Mouse (Mus musculus): ENCODE data around the gene Smpd1. TPM values are rescaled to one million over a fixed set of nuclear protein-coding genes. Genes with fewer than 3 reads are reported as not detected.

Smpd1 gene
- polyA plus RNA-seq, 1 experiment from 2014 or later, result 39.9 TPM

DNA sequence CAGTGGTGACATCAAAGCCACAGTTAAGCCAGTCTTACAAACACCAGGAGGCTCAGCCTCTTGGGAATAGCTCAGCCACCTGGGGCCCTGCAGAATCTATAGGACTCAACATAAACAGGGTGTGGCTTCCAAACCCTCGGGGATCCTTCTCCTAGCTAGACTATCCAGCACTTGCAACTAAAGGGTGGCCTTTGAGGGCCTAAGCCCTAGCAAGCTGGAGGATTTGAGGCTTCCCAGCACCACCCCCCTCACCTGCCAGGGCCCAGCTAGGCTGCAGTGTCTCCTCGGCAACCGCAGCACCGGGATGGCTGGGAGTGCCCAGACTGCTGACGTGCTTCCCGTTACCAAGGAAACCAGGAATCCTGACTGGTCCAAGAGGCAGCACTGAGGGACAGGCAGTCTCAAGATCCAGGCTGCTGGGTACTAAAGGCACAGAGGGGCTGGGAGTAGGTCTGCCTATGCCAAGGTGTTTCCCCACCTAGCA lies 14.9 kb downstream of the Smpd1 start:
- 6% methylated on average over 6 of the region's 6 CpGs for WGBS
- Histone ChIP-seq H3K36me3 (peaks cover 48% of the 10 kb centered on the region), H3K27ac (no peak overlapping the region), H3K4me1 (peaks cover 34% of the 10 kb centered on the region), H3K4me3 (no peak overlapping the region), H3K9me3 (no peaks in the 10 kb centered on the region), H3K27me3 (ENCODE audit: insufficient read depth, poor library complexity, severe bottlenecking) (no peaks in the 10 kb centered on the region)
- DNase-seq (ENCODE audit: low spot score), result no peak

DNA sequence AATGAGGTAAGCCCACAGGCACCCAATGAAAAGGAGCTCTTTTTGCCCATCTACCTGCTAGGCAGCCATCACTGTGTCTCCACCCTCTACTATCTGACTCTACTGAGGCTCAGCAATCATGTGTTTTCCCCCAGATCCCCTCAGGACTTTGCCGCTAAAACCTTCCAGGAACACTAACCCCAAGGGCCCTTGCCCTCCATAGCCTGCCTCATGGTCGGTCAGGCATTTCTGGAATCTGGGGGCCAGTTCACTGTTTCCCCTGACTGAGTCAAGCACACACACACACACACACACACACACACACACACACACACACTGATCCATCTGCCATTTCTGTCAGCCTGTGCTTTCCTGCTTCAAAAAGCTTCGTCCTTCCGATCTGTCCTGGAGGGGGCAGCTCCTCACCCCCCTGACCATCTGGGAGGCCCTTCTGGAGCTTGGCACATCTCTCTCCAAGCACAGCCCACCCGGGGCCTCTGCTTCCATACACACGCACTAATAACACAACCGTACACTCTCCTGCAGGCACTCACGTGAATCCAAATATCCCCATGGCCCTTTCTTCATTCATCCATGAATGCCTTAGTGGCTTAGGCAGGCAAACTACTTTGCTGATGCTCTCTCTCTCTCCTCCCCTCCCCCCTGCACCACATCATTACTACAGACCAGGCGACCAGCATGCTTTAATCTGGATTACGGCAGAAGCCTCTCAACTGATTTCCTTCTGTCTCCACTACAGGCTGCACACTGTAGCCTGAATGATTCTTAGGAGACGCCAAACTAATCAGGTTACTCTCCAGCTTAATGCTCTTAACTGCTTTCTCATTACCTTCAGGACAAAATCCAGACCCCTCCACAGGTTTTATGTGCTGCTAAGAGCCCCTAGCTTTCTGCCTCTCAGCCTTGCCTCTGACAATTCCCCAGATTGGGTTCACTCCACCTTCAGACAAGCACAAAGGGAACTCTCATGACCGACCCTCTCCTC lies 15.6 kb downstream of the Smpd1 start:
- 30% methylated on average over 12 of the region's 12 CpGs for WGBS

DNA sequence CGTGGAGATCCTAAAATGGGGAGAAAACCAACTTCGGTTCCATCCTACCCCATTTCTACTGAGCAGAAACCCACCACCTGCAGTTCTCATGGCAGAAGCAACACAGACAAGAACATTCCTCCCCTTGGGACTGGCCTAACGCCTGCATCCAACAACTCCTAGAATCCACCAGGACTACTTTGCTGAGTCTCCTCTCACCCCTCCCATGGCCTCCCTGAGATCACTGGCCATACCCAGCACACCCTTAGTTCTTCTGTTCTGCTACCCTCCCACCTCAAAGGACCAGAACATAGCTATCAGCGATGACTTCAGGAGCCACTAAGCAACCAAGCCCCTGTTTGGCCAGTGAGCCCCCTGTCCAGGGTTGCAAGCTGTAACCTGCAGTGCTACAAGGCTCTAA lies 16.6 kb downstream of the Smpd1 start:
- DNase-seq (ENCODE audit: low spot score), result no peak
- peaks cover 39% of the 10 kb centered on the region for H3K36me3 ChIP-seq
- WGBS, result 71% methylated on average over 4 of the region's 4 CpGs
- H3K27ac ChIP-seq, result no peak overlapping the region
- H3K4me1 ChIP-seq, result peaks cover 34% of the 10 kb centered on the region
- H3K4me3 ChIP-seq, result no peak overlapping the region
- H3K27me3 ChIP-seq (ENCODE audit: insufficient read depth, poor library complexity, severe bottlenecking), result no peaks in the 10 kb centered on the region
- no peaks in the 10 kb centered on the region for H3K9me3 ChIP-seq

More for the DNA sequence above, 15.6 kb downstream of the Smpd1 start:
- H3K9me3 ChIP-seq, result no peaks in the 10 kb centered on the region
- peaks cover 40% of the 10 kb centered on the region for H3K4me1 ChIP-seq
- no peaks in the 10 kb centered on the region for H3K27me3 ChIP-seq (ENCODE audit: insufficient read depth, poor library complexity, severe bottlenecking)
- peaks cover 48% of the 10 kb centered on the region for H3K36me3 ChIP-seq
- peak overlapping the region; percentile 52; the same call in 1 of the 2 replicates for H3K27ac ChIP-seq
- DNase-seq (ENCODE audit: low spot score), result no peak
- 0 out of 2 replicates have a peak overlapping the region, but pooled peaks have one; percentile 5 for H3K4me3 ChIP-seq

DNA sequence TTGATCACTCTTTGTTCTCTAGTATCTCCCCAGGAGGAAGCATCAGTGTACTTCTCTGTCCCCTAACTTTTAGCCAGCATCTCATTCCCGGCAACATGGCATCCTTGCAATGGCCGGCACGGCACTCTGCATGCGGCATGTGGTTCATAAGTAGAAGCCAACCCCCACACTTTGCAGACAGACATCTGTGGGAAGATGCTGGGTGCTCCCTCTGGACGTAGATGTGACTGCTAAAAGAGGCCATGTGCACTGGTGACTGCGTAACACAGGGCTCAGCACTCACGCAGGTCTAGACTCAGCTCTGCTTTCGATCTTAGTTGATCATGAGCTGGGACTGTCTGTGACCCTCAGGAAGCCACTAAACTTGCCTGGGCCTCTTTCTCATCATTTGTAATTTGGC lies 18.8 kb downstream of the Smpd1 start:
- DNase-seq (ENCODE audit: low spot score), result no peak
- no peak overlapping the region for H3K4me3 ChIP-seq
- H3K4me1 ChIP-seq, result peaks cover 44% of the 10 kb centered on the region
- WGBS, result 91% methylated on average over 8 of the region's 8 CpGs
- H3K27ac ChIP-seq, result no peak overlapping the region
- H3K9me3 ChIP-seq, result no peaks in the 10 kb centered on the region
- H3K27me3 ChIP-seq (ENCODE audit: insufficient read depth, poor library complexity, severe bottlenecking), result no peaks in the 10 kb centered on the region
- H3K36me3 ChIP-seq, result peaks cover 19% of the 10 kb centered on the region

DNA sequence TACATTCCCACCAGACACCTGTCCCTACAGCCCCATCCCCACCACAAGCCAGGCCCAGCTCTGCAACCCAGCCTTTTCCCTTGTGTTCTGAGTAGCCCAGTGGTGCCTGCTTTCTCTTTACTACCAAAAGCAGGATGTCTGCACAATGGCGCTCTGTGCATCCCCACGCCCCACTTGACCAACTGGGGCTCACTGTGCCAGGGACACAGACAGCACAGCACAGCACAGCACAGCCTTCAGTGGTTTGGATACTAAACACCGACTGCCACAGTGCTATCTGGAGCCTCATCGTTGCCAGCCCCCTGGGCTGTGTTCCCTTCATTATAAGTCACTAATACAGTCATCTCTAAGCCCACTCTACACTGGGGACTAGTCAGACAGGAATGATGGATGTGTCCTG lies 20.4 kb downstream of the Smpd1 start:
- Histone ChIP-seq H3K27me3 (ENCODE audit: insufficient read depth, poor library complexity, severe bottlenecking) (no peaks in the 10 kb centered on the region), H3K4me1 (peaks cover 32% of the 10 kb centered on the region), H3K27ac (no peak overlapping the region), H3K4me3 (no peak overlapping the region), H3K9me3 (no peaks in the 10 kb centered on the region), H3K36me3 (peaks cover 19% of the 10 kb centered on the region)
- WGBS, result 72% methylated on average over 4 of the region's 4 CpGs
- no peak for DNase-seq (ENCODE audit: low spot score)

DNA sequence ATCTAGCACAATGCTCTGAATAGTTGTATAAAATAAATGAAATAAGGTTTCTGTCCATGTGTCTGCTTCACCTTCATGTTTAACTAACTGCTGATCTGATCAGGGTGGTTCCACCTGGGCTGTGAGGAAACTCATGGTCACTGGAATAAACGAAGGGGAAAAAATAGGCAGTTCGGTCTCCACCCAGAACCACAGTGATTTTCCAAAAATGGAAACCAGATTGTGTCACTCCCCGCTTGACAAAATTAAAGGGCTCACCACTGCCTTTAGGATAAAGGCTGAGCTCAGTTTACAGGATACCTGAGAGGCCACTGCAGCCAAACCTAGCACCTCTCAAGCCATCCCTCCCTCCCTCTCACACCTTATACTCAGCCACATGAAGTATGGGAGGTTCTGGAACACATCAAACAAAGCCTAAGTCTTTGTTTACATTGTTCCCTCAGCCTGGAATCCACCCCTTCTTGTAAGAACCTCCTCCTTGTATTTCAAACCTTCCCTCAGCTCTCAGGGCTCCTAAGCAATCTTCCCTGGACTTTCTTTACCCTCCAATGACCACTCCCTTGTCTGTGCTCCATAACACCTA lies 22.1 kb downstream of the Smpd1 start:
- Histone ChIP-seq H3K27me3 (ENCODE audit: insufficient read depth, poor library complexity, severe bottlenecking) (no peaks in the 10 kb centered on the region), H3K9me3 (no peaks in the 10 kb centered on the region), H3K27ac (no peak overlapping the region), H3K4me1 (peaks cover 17% of the 10 kb centered on the region), H3K36me3 (peaks cover 19% of the 10 kb centered on the region), H3K4me3 (no peak overlapping the region)
- no peak for DNase-seq (ENCODE audit: low spot score)
- 48% methylated on average over 3 of the region's 3 CpGs for WGBS

DNA sequence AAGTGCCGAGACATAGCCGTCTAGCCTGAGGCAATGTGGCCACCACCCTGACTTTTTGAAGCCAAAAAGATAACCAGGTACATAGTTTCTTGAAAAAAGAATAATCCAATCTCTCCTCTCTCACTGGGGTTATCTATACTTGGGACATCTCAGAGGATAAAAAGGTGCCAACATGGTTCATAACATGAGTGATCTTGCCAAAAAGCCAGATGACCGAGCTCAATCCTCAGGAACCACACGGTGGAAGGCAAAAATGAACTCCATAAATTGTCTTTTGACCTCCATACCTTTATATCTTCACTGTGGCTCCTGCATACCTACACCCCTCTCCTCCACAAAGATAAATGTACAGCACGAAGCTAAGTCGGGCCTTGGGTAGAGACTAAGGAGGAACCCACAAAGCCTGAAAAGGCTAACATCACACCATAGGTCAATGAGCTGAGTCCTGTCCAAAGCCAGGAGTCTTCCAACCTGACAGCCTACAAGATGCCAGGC lies 23.3 kb downstream of the Smpd1 start:
- Histone ChIP-seq H3K4me3 (no peak overlapping the region), H3K27ac (no peak overlapping the region), H3K9me3 (no peaks in the 10 kb centered on the region), H3K4me1 (peaks cover 23% of the 10 kb centered on the region), H3K27me3 (ENCODE audit: insufficient read depth, poor library complexity, severe bottlenecking) (no peaks in the 10 kb centered on the region), H3K36me3 (peaks cover 19% of the 10 kb centered on the region)
- no peak for DNase-seq (ENCODE audit: low spot score)
- WGBS, result 87% methylated on average over 6 of the region's 6 CpGs

DNA sequence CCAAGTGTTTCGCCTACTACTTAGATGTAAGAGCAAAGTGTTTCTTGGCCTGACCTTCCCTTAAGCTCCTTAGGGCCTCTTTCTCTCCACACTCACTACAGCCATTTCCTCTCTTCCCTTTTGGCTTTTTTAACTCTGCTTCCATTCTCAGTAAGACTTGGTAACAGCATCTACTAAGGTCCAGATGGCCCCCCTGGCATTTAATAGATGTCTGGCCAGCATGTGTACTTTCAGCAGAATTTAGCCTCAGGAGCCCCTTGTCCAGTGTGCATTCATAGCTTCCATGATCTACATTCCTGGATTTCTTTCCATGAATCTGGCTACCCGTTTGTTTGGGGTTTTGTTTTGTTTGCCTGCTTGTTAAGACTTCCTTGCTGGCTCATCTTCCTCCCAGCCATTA lies 24.3 kb downstream of the Smpd1 start:
- no peaks in the 10 kb centered on the region for H3K27me3 ChIP-seq (ENCODE audit: insufficient read depth, poor library complexity, severe bottlenecking)
- H3K4me3 ChIP-seq, result no peak overlapping the region
- no peak for DNase-seq (ENCODE audit: low spot score)
- 83% methylated on average over 2 of the region's 2 CpGs for WGBS
- H3K4me1 ChIP-seq, result peaks cover 23% of the 10 kb centered on the region
- no peaks in the 10 kb centered on the region for H3K9me3 ChIP-seq
- peaks cover 12% of the 10 kb centered on the region for H3K36me3 ChIP-seq
- no peak overlapping the region for H3K27ac ChIP-seq

DNA sequence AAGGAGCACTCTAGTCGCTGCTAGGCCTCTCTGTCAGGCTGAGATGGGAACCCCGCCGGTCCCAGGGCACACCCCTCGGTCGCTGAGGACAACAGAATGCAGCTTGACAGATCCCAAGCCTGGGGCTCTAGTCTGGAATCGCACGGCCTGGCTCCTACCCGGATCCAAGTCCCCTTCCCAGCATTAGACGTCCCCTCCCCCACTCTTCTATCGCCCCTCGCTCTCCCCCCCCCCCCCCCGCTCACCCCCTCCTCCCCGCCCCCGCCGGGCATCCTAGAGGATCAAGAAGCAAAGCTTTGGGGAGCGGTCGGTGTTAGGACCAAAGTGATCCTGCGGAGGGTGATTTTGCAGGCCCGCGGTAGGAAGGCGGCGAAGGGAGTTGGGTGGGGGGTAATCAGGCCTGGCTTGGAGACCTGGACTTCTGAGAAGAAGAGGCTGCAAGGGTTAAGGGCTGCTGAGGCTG lies 26.5 kb downstream of the Smpd1 start:
- H3K36me3 ChIP-seq, result no peaks in the 10 kb centered on the region
- WGBS, result 0% methylated on average over 19 of the region's 22 CpGs
- H3K9me3 ChIP-seq, result no peaks in the 10 kb centered on the region
- H3K27ac ChIP-seq, result peak overlapping the region; percentile 91
- H3K4me1 ChIP-seq, result peaks cover 16% of the 10 kb centered on the region
- peak overlapping the region; percentile 87 for H3K4me3 ChIP-seq
- DNase-seq (ENCODE audit: low spot score), result no peak
- H3K27me3 ChIP-seq (ENCODE audit: insufficient read depth, poor library complexity, severe bottlenecking), result no peaks in the 10 kb centered on the region

DNA sequence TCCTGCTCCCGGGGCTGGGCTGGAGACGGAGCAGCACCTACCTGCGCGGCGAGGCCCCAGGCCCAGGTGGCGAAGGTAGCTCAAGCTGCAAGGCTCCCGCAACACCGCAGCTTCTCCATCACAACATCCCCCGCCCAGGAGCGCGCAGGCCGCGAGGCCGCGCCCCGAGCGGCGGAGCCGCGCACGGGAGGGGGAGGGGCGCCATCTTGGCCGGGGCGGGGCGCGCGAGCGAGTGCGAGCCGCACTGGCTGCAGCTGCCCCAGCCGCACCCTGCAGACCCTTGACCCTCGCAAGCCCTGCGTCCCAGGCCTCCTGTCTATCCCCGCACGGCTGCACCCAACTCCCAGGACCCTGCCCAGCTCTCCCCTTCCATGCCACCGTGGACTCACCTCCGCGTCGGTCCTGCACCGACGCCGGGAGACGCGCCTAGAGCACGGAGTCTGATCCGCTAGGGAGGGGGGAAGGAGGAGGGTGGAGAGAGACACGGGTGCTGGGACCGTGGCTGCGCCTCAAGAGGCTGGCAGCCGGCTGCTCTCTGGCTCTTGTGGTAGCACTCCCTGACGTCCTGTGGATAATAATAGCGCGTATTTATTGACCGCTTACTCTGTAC lies 27.0 kb downstream of the Smpd1 start, which contains the start of gene Apbb1:
Apbb1 (minus strand) TSS at position 560 of the 610 bp plus-strand sequence.
- H3K4me3 ChIP-seq, result peak within 1 kb of the TSS; percentile 87
- H3K4me1 ChIP-seq, result peaks cover 16% of the 10 kb centered on the region
- WGBS, result 1% methylated on average over 53 of the region's 54 CpGs
- peak; percentile 93 for DNase-seq (ENCODE audit: low spot score)
- H3K36me3 ChIP-seq, result no peaks in the 10 kb centered on the region
- no peaks in the 10 kb centered on the region for H3K27me3 ChIP-seq (ENCODE audit: insufficient read depth, poor library complexity, severe bottlenecking)
- peak within 1 kb of the TSS; percentile 91 for H3K27ac ChIP-seq
- H3K9me3 ChIP-seq, result no peaks in the 10 kb centered on the region

DNA sequence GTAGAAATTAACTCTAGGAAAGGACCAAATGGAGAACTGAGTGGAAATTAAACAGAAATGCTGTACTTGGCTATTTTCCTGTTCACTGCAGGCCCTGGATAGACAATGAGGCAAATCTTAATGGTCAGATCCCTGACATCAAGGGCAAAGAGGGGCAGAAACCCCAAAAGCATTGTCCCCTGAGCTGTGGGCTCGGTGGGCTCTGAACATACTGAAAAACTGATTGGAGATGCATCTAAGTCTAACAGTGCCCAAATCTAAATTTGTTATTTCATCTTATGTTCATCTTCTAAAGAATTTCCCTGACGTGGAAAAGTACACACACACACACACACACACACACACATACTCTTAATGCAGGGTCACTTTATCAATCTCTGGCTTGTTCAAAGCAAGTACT lies 27.8 kb downstream of the Smpd1 start:
- H3K27ac ChIP-seq, result peak overlapping the region; percentile 91

DNA sequence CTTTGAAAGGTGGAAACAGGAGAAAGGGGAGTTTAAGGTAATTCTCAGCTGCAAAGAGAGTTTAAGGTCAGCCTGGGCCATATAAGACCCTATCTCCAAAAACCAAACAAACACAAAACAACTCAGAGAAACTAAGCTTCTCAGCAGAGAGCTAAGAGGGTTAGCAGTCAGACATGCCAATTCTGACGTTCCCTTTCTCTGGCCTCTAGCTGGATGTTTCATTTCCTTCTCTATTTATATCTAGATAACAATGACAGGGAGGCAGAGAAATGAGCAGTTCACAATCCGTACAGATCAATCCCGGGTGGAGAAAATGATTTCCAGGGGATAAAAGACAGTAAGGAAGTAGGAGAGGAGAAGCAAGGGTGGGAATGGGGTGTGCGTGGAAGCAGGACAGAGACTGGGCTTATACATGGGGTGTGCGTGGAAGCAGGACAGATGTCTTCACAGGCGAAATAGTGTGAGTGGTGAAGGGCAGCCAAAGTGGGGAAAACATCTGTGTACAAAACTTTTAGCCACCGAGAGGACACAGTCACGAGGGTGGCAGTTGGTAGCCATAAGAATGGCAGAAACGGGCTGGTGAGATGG lies 34.3 kb downstream of the Smpd1 start:
- Histone ChIP-seq H3K9me3 (no peaks in the 10 kb centered on the region), H3K27me3 (ENCODE audit: insufficient read depth, poor library complexity, severe bottlenecking) (no peaks in the 10 kb centered on the region), H3K36me3 (no peaks in the 10 kb centered on the region), H3K27ac (no peak overlapping the region), H3K4me3 (no peak overlapping the region), H3K4me1 (peaks cover 5% of the 10 kb centered on the region; the same call in 1 of the 2 replicates)
- WGBS, result 71% methylated on average over 9 of the region's 9 CpGs
- no peak for DNase-seq (ENCODE audit: low spot score)

More for the DNA sequence above, 27.8 kb downstream of the Smpd1 start:
- Histone ChIP-seq H3K9me3 (no peaks in the 10 kb centered on the region), H3K4me3 (peak overlapping the region; percentile 87), H3K36me3 (no peaks in the 10 kb centered on the region), H3K4me1 (peaks cover 9% of the 10 kb centered on the region), H3K27me3 (ENCODE audit: insufficient read depth, poor library complexity, severe bottlenecking) (no peaks in the 10 kb centered on the region)
- WGBS, result 77% methylated on average over 2 of the region's 2 CpGs
- DNase-seq (ENCODE audit: low spot score), result no peak

Data from heart, embryonic 10.5 days (tissue).